Mouse (Mus musculus) forebrain, embryonic 12.5 days (tissue): ENCODE measurements at regions not wholly inside any gene's neighbourhood (a gene's known extent, or its start where the extent isn't known, plus 50 kb on each side); places are given as distances from the start of the nearest gene placed in this dataset.
"Not testable (repeated sequence)": the region's sequence is repeated elsewhere in the genome, so short reads cannot be mapped to it uniquely, and the experiment has no call there.

ENCODE experiments used
- ATAC-seq: fragments of 200-750 bp; cut with Nextera tagmentation; 2 replicates; pipeline ENCODE4 v1.8.0; 2017; ENCODE audit warnings: moderate TSS enrichment; ENCODE audit not compliant: low FRiP score
- H3K27ac ChIP-seq: fragments of 300-500 bp; sonication (generic); 2 replicates; pipeline ENCODE4 v1.5.1; 2016; ENCODE audit warnings: mild to moderate bottlenecking
- H3K27me3 ChIP-seq: fragments of 300-500 bp; sonication (generic); 2 replicates; pipeline ENCODE4 v1.6.1; 2016; ENCODE audit warnings: mild to moderate bottlenecking
- H3K36me3 ChIP-seq: fragments of 300-500 bp; sonication (generic); replicated peaks from 2 replicates; pipeline ENCODE4 v1.6.1; 2016; ENCODE audit warnings: mild to moderate bottlenecking
- H3K4me1 ChIP-seq: fragments of 300-500 bp; sonication (generic); 2 replicates; pipeline ENCODE4 v1.6.1; 2016
- H3K4me2 ChIP-seq: fragments of 300-500 bp; sonication (generic); 2 replicates; pipeline ENCODE4 v1.6.1; 2016; ENCODE audit warnings: mild to moderate bottlenecking, moderate library complexity
- H3K4me3 ChIP-seq: fragments of 300-500 bp; sonication (generic); replicated peaks from 2 replicates; pipeline ENCODE4 v1.5.1; 2016; ENCODE audit warnings: mild to moderate bottlenecking
- H3K9ac ChIP-seq: fragments of 300-500 bp; sonication (generic); 2 replicates; pipeline ENCODE4 v1.6.1; 2016; ENCODE audit warnings: mild to moderate bottlenecking
- H3K9me3 ChIP-seq: fragments of 300-500 bp; sonication (generic); 2 replicates; pipeline ENCODE4 v1.6.1; 2016
- WGBS: fragments of 180-500 bp; shearing (Covaris S2); methylation state at CpG from one replicate; pipeline ENCODE4 v1.1.7; 2016; 5-methylcytosine and 5-hydroxymethylcytosine counted together

- Histone ChIP-seq H3K9ac (no peak overlapping the region), H3K36me3 (no peaks in the 10 kb centered on the region), H3K4me1 (no peaks in the 10 kb centered on the region), H3K4me2 (no peak overlapping the region), H3K27ac (no peak overlapping the region), H3K27me3 (no peaks in the 10 kb centered on the region), H3K4me3 (no peak overlapping the region), H3K9me3 (no peaks in the 10 kb centered on the region)
- 93% methylated on average over 2 of the region's 2 CpGs for WGBS
- no peak for ATAC-seq
These were observed 227.9 kb upstream of the Rarb start for GRCm38 (mm10) chr14:17046808-17047207.

- Histone ChIP-seq H3K36me3 (no peaks in the 10 kb centered on the region), H3K9ac (no peak overlapping the region), H3K27me3 (no peaks in the 10 kb centered on the region), H3K4me1 (no peaks in the 10 kb centered on the region), H3K4me3 (no peak overlapping the region), H3K4me2 (no peak overlapping the region), H3K9me3 (no peaks in the 10 kb centered on the region), H3K27ac (no peak overlapping the region)
- WGBS: 85% methylated on average over 8 of the region's 8 CpGs
- ATAC-seq: no peak
These were observed 226.6 kb upstream of the Rarb start for GRCm38 (mm10) chr14:17045426-17046132.

GRCm38 (mm10) chr14:17020603-17021356 lies 201.8 kb upstream of the Rarb start:
- no peak overlapping the region for H3K9ac ChIP-seq
- no peak overlapping the region for H3K4me2 ChIP-seq
- H3K27ac ChIP-seq: no peak overlapping the region
- peaks cover 6% of the 10 kb centered on the region; the same call in 1 of the 2 replicates for H3K4me1 ChIP-seq
- no peaks in the 10 kb centered on the region for H3K27me3 ChIP-seq
- WGBS: 37% methylated on average over 4 of the region's 4 CpGs
- H3K9me3 ChIP-seq: no peaks in the 10 kb centered on the region
- no peak overlapping the region for H3K4me3 ChIP-seq
- ATAC-seq: no peak
- no peaks in the 10 kb centered on the region for H3K36me3 ChIP-seq

- Histone ChIP-seq H3K36me3 (no peaks in the 10 kb centered on the region), H3K4me3 (no peak overlapping the region), H3K27ac (no peak overlapping the region), H3K4me2 (no peak overlapping the region), H3K4me1 (no peaks in the 10 kb centered on the region), H3K9me3 (no peaks in the 10 kb centered on the region), H3K9ac (no peak overlapping the region), H3K27me3 (no peaks in the 10 kb centered on the region)
- 83% methylated on average over 1 of the region's 1 CpGs for WGBS
- no peak for ATAC-seq
These were observed 194.0 kb upstream of the Rarb start for GRCm38 (mm10) chr14:17012931-17013330.

- H3K27me3 ChIP-seq: no peaks in the 10 kb centered on the region
- no peaks in the 10 kb centered on the region for H3K4me1 ChIP-seq
- no peak overlapping the region for H3K4me2 ChIP-seq
- H3K4me3 ChIP-seq: no peak overlapping the region
- H3K27ac ChIP-seq: no peak overlapping the region
- no peak overlapping the region for H3K9ac ChIP-seq
- 91% methylated on average over 1 of the region's 1 CpGs for WGBS
- no peaks in the 10 kb centered on the region for H3K36me3 ChIP-seq
- no peaks in the 10 kb centered on the region for H3K9me3 ChIP-seq
- no peak for ATAC-seq
These were observed 193.2 kb upstream of the Rarb start for GRCm38 (mm10) chr14:17012200-17012599.

GRCm38 (mm10) chr14:17005194-17006018 lies 186.4 kb upstream of the Rarb start:
- H3K4me1 ChIP-seq: no peaks in the 10 kb centered on the region
- WGBS: 97% methylated on average over 8 of the region's 8 CpGs
- no peak overlapping the region for H3K27ac ChIP-seq
- H3K36me3 ChIP-seq: no peaks in the 10 kb centered on the region
- no peak overlapping the region for H3K4me2 ChIP-seq
- no peak overlapping the region for H3K4me3 ChIP-seq
- H3K27me3 ChIP-seq: no peaks in the 10 kb centered on the region
- no peaks in the 10 kb centered on the region for H3K9me3 ChIP-seq
- no peak for ATAC-seq
- no peak overlapping the region for H3K9ac ChIP-seq

GRCm38 (mm10) chr14:17004714-17005113 lies 185.8 kb upstream of the Rarb start:
- Histone ChIP-seq H3K27ac (no peak overlapping the region), H3K4me1 (no peaks in the 10 kb centered on the region), H3K9me3 (no peaks in the 10 kb centered on the region), H3K36me3 (no peaks in the 10 kb centered on the region), H3K9ac (no peak overlapping the region), H3K27me3 (no peaks in the 10 kb centered on the region), H3K4me3 (no peak overlapping the region), H3K4me2 (no peak overlapping the region)
- WGBS: 94% methylated on average over 1 of the region's 1 CpGs
- ATAC-seq: no peak

GRCm38 (mm10) chr14:16996716-16997115 lies 177.8 kb upstream of the Rarb start:
- H3K4me3 ChIP-seq: no peak overlapping the region
- H3K9ac ChIP-seq: no peak overlapping the region
- no peaks in the 10 kb centered on the region for H3K27me3 ChIP-seq
- WGBS: 60% methylated on average over 2 of the region's 2 CpGs
- no peaks in the 10 kb centered on the region for H3K36me3 ChIP-seq
- no peak overlapping the region for H3K4me2 ChIP-seq
- H3K4me1 ChIP-seq: no peaks in the 10 kb centered on the region
- ATAC-seq: no peak
- H3K9me3 ChIP-seq: no peaks in the 10 kb centered on the region
- H3K27ac ChIP-seq: no peak overlapping the region

GRCm38 (mm10) chr14:16970911-16971310 lies 152.0 kb upstream of the Rarb start:
- H3K27ac ChIP-seq, H3K4me1 ChIP-seq, H3K9ac ChIP-seq, H3K4me3 ChIP-seq, ATAC-seq, H3K36me3 ChIP-seq, H3K9me3 ChIP-seq, H3K4me2 ChIP-seq, H3K27me3 ChIP-seq: not testable (repeated sequence)
- WGBS: 90% methylated on average over 2 of the region's 2 CpGs

GRCm38 (mm10) chr14:16964717-16965391 lies 145.9 kb upstream of the Rarb start:
- no peaks in the 10 kb centered on the region for H3K27me3 ChIP-seq
- H3K9ac ChIP-seq: no peak overlapping the region
- ATAC-seq: no peak
- H3K9me3 ChIP-seq: no peaks in the 10 kb centered on the region
- H3K4me1 ChIP-seq: no peaks in the 10 kb centered on the region
- no peak overlapping the region for H3K4me3 ChIP-seq
- H3K36me3 ChIP-seq: no peaks in the 10 kb centered on the region
- no peak overlapping the region for H3K27ac ChIP-seq
- H3K4me2 ChIP-seq: no peak overlapping the region
- 60% methylated on average over 2 of the region's 2 CpGs for WGBS

- Histone ChIP-seq H3K4me2 (no peak overlapping the region), H3K27ac (no peak overlapping the region), H3K36me3 (no peaks in the 10 kb centered on the region), H3K27me3 (no peaks in the 10 kb centered on the region), H3K4me1 (no peaks in the 10 kb centered on the region), H3K9me3 (no peaks in the 10 kb centered on the region), H3K4me3 (no peak overlapping the region), H3K9ac (no peak overlapping the region)
- 72% methylated on average over 3 of the region's 3 CpGs for WGBS
- ATAC-seq: no peak
These were observed 143.4 kb upstream of the Rarb start for GRCm38 (mm10) chr14:16962216-16962826.

- no peak for ATAC-seq
- Histone ChIP-seq H3K4me1 (no peaks in the 10 kb centered on the region), H3K9ac (no peak overlapping the region), H3K27ac (no peak overlapping the region), H3K9me3 (no peaks in the 10 kb centered on the region), H3K36me3 (no peaks in the 10 kb centered on the region), H3K4me2 (no peak overlapping the region), H3K4me3 (no peak overlapping the region), H3K27me3 (no peaks in the 10 kb centered on the region)
- 60% methylated on average over 3 of the region's 3 CpGs for WGBS
These were observed 138.8 kb upstream of the Rarb start for GRCm38 (mm10) chr14:16957802-16958201.
